Mouse (Mus musculus) heart, postnatal 0 days (tissue): ENCODE measurements around the gene Bcar3.

ENCODE experiments used
- CTCF ChIP-seq: IDR thresholded peaks from 2 replicates; pipeline ENCODE4 v1.5.1; 2016; ENCODE audit warnings: antibody characterized with exemption, control low read depth, low read depth
- EP300 ChIP-seq: IDR thresholded peaks from 2 replicates; pipeline ENCODE4 v1.6.1; 2016; ENCODE audit warnings: antibody characterized with exemption, low read depth

DNA sequence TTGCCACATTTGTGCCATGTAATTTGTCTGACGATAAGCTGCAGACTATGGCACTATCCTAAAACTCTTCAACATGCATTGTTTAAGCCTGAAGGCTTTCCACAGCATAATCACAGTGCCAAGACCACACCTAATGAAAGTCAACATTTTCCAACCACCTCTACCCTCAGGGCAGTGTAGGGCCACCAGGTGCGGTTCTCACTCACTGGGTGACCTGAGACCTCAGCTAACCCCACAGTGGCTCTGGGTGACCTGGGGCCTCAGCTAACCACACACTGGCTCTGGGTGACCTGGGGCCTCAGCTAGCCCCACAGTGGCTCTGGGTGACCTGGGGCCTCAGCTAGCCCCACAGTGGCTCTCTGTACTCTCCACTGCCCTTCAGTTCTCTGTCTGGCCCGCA lies 30.6 kb downstream of the Bcar3 start:
- TF ChIP-seq CTCF (no peak), EP300 (no peak)
